Mouse (Mus musculus) heart, embryonic 14.5 days (tissue): ENCODE results near the gene Padi2. TPM values are rescaled to one million over a fixed set of nuclear protein-coding genes. Genes with fewer than 3 reads are reported as not detected.

Experiments used
- ATAC-seq: fragments of 200-750 bp; cut with Nextera tagmentation; 2 replicates; pipeline ENCODE4 v1.8.0; 2017; ENCODE audit warnings: low read depth, moderate TSS enrichment; ENCODE audit not compliant: insufficient number of reproducible peaks, insufficient read depth, low FRiP score
- H3K27ac ChIP-seq, 2 experiments: fragments of 200-500 bp in 1 of 2; fragments of 300-500 bp in 1 of 2; sonication (generic) in 1 of 2; replicated peaks in 1 of 2; 2 replicates each; pipeline ENCODE4 v1.5.1; 2012 to 2014; ENCODE audit warnings: low read depth in 2 of 2, low read length in 2 of 2, control low read depth in 1 of 2, mild to moderate bottlenecking in 1 of 2, mixed read lengths in 1 of 2; ENCODE audit not compliant: control insufficient read depth in 1 of 2, insufficient read depth in 1 of 2
- H3K27me3 ChIP-seq: fragments of 300-500 bp; sonication (generic); 2 replicates; pipeline ENCODE4 v1.6.1; 2014; ENCODE audit warnings: mild to moderate bottlenecking, low read length, control low read depth; ENCODE audit not compliant: control insufficient read depth, insufficient read depth
- H3K36me3 ChIP-seq: fragments of 300-500 bp; sonication (generic); 2 replicates; pipeline ENCODE4 v1.6.1; 2014; ENCODE audit warnings: mild to moderate bottlenecking, control low read depth, low read length, mixed read lengths; ENCODE audit not compliant: control insufficient read depth, insufficient read depth
- H3K4me1 ChIP-seq, 2 experiments: fragments of 200-500 bp in 1 of 2; fragments of 300-500 bp in 1 of 2; sonication (generic) in 1 of 2; 2 replicates each; pipeline ENCODE4 v1.6.1; 2012 to 2014; ENCODE audit warnings: low read length in 2 of 2, control low read depth in 1 of 2, mixed read lengths in 1 of 2; ENCODE audit not compliant: control insufficient read depth in 2 of 2, insufficient read depth in 2 of 2
- H3K4me2 ChIP-seq: fragments of 300-500 bp; sonication (generic); 2 replicates; pipeline ENCODE4 v1.6.1; 2014; ENCODE audit warnings: mild to moderate bottlenecking, low read length
- H3K4me3 ChIP-seq, 2 experiments: fragments of 200-500 bp in 1 of 2; fragments of 300-500 bp in 1 of 2; sonication (generic) in 1 of 2; 2 replicates each; pipeline ENCODE4 v1.5.1; 2012 to 2014; ENCODE audit warnings: low read length in 2 of 2, mild to moderate bottlenecking in 2 of 2, control low read depth in 1 of 2, low read depth in 1 of 2, moderate library complexity in 1 of 2; ENCODE audit not compliant: control insufficient read depth in 1 of 2, insufficient read depth in 1 of 2
- H3K9ac ChIP-seq: fragments of 300-500 bp; sonication (generic); 2 replicates; pipeline ENCODE4 v1.6.1; 2014; ENCODE audit warnings: mild to moderate bottlenecking, low read length
- H3K9me3 ChIP-seq: fragments of 300-500 bp; sonication (generic); 2 replicates; pipeline ENCODE4 v1.6.1; 2016; ENCODE audit warnings: low read length, control low read depth; ENCODE audit not compliant: control insufficient read depth
- WGBS: fragments of 180-500 bp; shearing (Covaris S2); extraction: QIAGEN DNeasy Blood & Tissue Kit; methylation state at CpG from one replicate; pipeline ENCODE4 v1.1.7; 2014; 5-methylcytosine and 5-hydroxymethylcytosine counted together
- polyA plus RNA-seq: library from polyadenylated mRNA; unstranded; fragments of >200 nt; fragmentation: Nextera tagmentation; extraction: Ambion mirVana; gene quantifications from 2 replicates; pipeline ENCODE4 v1.2.1, GENCODE M21; 2014

Padi2 gene
- polyA plus RNA-seq, 1 experiment from 2014 or later, result 0.89 TPM

GRCm38 (mm10) chr4:140922508-140922907 is 16.4 kb downstream of the Padi2 start:
- Histone ChIP-seq H3K9ac (no peak overlapping the region), H3K4me3 (no peak overlapping the region), H3K27ac (no peak overlapping the region), H3K9me3 (no peaks in the 10 kb centered on the region), H3K4me1 (peaks cover 27 to 28% of the 10 kb centered on the region in 2 experiments), H3K4me2 (no peak overlapping the region), H3K27me3 (no peaks in the 10 kb centered on the region), H3K36me3 (no peaks in the 10 kb centered on the region)
- ATAC-seq, result no peak
- WGBS, result 71% methylated on average over 5 of the region's 5 CpGs

- Histone ChIP-seq H3K4me1 (peaks cover 38 to 39% of the 10 kb centered on the region in 2 experiments), H3K9ac (peak overlapping the region; percentile 27; the same call in 1 of the 2 replicates), H3K4me3 (no peak overlapping the region), H3K27ac (peak overlapping the region; percentile 79 to 88), H3K36me3 (no peaks in the 10 kb centered on the region), H3K4me2 (peak overlapping the region; percentile 27), H3K27me3 (no peaks in the 10 kb centered on the region), H3K9me3 (no peaks in the 10 kb centered on the region)
- peak; percentile 33; the same call in 1 of the 2 replicates for ATAC-seq
- WGBS, result 7% methylated on average over 8 of the region's 8 CpGs
Measured at GRCm38 (mm10) chr4:140925648-140926047, 19.5 kb downstream of the Padi2 start.

- Histone ChIP-seq H3K9me3 (no peaks in the 10 kb centered on the region), H3K4me3 (no peak overlapping the region), H3K27ac (no peak overlapping the region), H3K4me1 (peaks cover 33 to 45% of the 10 kb centered on the region in 2 experiments), H3K27me3 (no peaks in the 10 kb centered on the region), H3K4me2 (no peak overlapping the region), H3K9ac (no peak overlapping the region), H3K36me3 (no peaks in the 10 kb centered on the region)
- ATAC-seq, result no peak
- 60% methylated on average over 9 of the region's 9 CpGs for WGBS
Measured at GRCm38 (mm10) chr4:140928349-140928748, 22.2 kb downstream of the Padi2 start.

GRCm38 (mm10) chr4:140929745-140930144 is 23.6 kb downstream of the Padi2 start:
- Histone ChIP-seq H3K9ac (no peak overlapping the region), H3K27me3 (no peaks in the 10 kb centered on the region), H3K9me3 (no peaks in the 10 kb centered on the region), H3K4me1 (peaks cover 27 to 42% of the 10 kb centered on the region in 2 experiments), H3K36me3 (no peaks in the 10 kb centered on the region), H3K4me3 (no peak overlapping the region), H3K4me2 (no peak overlapping the region), H3K27ac (no peak overlapping the region; a peak in 1 of 4 replicates)
- WGBS, result 54% methylated on average over 8 of the region's 8 CpGs
- no peak for ATAC-seq

DNA sequence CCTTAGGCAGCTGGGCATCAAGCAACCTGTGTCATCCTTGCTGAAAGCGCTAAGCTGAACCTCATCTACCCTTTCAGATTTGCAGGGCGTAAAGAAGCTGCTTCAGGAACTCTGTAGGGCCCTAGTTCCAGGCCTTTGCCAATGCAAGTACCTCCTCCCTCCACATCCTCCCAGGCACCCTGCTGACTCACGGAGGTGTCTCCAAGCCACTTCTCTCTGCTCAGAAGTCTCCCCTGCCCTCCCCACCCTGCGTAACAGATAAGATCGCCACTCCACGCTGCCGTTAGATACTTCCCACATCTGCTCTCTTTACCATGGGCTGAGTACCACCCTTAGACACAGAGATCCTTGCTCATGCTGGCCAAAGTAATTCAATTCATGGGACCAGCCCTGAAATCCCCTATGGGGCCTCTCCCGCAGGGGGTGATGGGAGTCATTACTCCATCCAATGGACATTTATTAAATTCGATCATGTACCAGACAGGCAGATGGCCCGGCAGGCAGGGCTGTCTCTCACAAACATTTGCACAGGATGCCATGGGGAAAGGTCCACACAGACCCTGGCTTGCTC is 24.8 kb downstream of the Padi2 start:
- no peaks in the 10 kb centered on the region for H3K27me3 ChIP-seq

DNA sequence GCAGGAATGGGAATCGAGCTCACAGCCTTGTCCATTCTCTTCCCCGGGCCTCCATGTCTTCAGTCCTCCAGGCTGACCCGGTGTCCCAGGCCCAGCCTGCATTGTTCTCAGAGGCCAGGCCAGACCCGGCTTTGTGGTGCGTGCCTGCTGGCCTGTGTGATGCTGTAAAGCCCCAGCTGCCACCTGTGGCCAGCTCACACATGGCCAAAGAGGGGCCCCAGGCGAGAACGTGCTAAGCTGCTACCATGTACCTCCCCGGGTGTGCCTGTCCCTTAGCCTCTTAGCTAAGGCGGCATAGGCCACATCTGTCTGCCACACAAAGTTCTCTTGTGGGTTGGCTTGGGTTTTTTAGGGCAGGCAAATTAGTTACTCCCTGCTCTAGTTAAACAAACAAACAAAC is 29.5 kb downstream of the Padi2 start:
- Histone ChIP-seq H3K9me3 (peaks cover 6% of the 10 kb centered on the region; the same call in 1 of the 2 replicates), H3K27ac (no peak overlapping the region), H3K4me2 (no peak overlapping the region), H3K4me3 (no peak overlapping the region), H3K9ac (no peak overlapping the region), H3K36me3 (no peaks in the 10 kb centered on the region), H3K4me1 (peaks cover 0 to 6% of the 10 kb centered on the region in 2 experiments; a peak in 1 of 4 replicates), H3K27me3 (no peaks in the 10 kb centered on the region)
- no peak for ATAC-seq
- 80% methylated on average over 9 of the region's 9 CpGs for WGBS

More for the DNA sequence above, 24.8 kb downstream of the Padi2 start:
- H3K27ac ChIP-seq, result no peak overlapping the region
- H3K36me3 ChIP-seq, result no peaks in the 10 kb centered on the region
- H3K4me3 ChIP-seq, result no peak overlapping the region
- H3K4me2 ChIP-seq, result no peak overlapping the region
- peaks cover 21 to 32% of the 10 kb centered on the region in 2 experiments for H3K4me1 ChIP-seq
- 51% methylated on average over 10 of the region's 10 CpGs for WGBS
- H3K9me3 ChIP-seq, result no peaks in the 10 kb centered on the region
- ATAC-seq, result no peak
- no peak overlapping the region for H3K9ac ChIP-seq

DNA sequence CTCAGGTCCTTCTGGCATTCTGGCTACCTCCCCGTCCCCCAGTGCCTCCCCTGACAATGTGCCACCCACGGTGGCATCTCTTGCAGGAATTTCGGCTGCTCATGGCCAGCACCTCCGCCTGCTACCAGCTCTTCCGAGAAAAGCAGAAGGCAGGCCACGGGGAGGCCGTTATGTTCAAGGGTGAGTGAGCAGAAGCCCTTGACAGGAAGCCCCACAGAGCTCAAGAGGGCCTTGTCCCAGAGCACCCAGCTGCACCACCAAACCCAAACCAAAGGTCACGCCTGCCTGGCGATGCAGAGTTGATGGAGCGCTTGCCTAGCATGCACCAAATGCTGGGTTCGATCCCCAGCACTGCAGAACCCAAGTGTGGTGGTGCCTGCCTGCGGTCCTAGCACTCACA is 38.2 kb downstream of the Padi2 start:
- no peak overlapping the region for H3K4me3 ChIP-seq
- H3K4me1 ChIP-seq, result peaks cover 0 to 5% of the 10 kb centered on the region in 2 experiments; a peak in 1 of 4 replicates
- H3K36me3 ChIP-seq, result no peaks in the 10 kb centered on the region
- no peaks in the 10 kb centered on the region for H3K27me3 ChIP-seq
- H3K4me2 ChIP-seq, result no peak overlapping the region
- 84% methylated on average over 12 of the region's 12 CpGs for WGBS
- no peak overlapping the region for H3K9ac ChIP-seq
- no peak overlapping the region for H3K27ac ChIP-seq
- no peak for ATAC-seq
- H3K9me3 ChIP-seq, result 0 out of 2 replicates have a peak, but pooled peaks cover 2% of the 10 kb centered on the region
